Mouse (Mus musculus): Measurements from ENCODE around the gene Zfp978. TPM values are rescaled to one million over a fixed set of nuclear protein-coding genes. Genes with fewer than 3 reads are reported as not detected.
"Not testable (repeated sequence)": the region's sequence is repeated elsewhere in the genome, so short reads cannot be mapped to it uniquely, and the experiment has no call there.

Zfp978 gene
- polyA plus RNA-seq (2012; rRNA removed), result 0.18 TPM in 1 of 2 replicates, not detected in the other

DNA sequence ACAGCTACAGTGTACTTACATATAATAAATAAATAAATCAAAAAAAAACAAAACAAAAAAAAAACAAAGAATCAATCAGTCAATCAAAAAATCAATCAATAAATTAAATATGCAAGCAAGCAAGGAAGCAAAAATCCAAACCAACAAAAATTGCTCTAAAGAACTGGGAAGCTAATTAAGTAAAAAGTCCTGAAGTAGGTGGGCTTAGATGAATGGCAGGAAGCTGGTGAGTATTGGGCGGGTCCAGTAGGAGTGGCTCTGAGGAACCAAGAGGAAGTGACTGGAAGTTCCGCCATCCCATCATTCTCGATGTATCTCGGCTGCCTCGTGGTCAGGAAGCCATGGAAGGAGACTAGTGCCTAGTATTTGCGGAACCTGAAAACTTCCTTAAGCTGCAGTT, at the start of gene Zfp978:
Gene Zfp978 (plus strand): TSS at position 301 of the 400 bp plus-strand sequence.
- not testable (repeated sequence) for DNase-seq (ENCODE audit: extremely low spot score in 1 of 2, low spot score in 1 of 2)

DNA sequence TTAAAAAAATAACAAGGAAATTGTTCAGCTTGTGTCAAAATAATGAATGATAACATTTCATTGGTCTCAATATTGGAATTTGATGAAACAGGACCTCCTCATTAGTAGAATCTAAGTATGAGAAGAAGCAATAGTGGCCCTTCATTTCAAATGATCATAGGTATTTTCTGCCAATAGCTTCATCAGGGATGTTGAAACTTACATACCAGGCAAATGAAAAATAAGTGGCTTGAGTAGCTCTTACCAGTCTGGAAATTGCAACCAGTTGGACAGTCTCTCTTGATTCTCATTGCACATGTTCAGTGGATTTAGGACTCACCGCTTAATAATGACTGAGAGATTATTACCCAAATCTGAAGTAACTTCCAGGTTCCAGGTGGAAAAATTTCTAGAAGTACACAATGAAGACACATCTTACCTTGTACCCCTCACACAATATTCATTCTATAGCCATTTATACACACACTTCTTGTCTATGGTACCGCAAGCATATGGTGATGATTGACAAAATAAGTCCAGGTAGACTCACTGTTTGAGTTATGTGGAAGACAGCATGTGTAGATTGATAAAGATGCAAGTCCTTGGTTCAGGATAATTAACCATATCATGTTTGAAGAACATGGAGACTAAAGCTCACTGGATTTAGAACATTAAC, 25.9 kb upstream of the Zfp978 start:
- not testable (repeated sequence) for DNase-seq (ENCODE audit: extremely low spot score in 1 of 2, low spot score in 1 of 2)

DNA sequence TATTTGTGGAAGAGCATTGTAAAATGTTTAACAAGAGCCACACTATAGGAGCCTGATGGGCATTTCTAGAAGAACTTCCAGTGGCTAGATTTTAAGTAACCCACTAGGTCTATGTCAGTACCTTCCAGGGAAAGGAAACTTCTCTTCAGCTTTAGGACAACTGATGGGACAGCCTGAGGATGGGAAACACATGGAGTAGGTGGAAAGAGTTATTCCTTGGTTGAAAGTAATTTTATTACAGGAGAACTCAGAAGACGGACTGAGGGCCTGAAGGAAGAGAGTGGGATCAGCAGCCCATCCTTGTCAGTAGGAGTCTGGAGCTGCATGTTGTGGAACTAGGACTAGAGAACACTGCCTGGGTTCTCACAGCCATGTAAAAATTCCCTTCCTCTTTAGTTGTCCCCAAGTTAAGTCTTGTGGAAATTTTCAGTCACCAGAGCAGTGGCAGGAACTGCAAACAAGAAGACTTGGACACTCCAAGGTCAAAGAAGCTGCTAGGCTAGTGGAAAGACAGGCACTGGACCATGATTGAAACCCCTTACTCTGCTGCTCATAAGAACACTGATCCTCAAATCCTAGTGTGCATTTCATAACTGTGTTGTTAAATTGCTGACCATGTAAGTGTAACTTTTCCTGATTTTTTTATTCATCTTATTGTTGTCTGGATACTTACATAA, 25.3 kb upstream of the Zfp978 start:
- DNase-seq (ENCODE audit: extremely low spot score in 1 of 2, low spot score in 1 of 2), result not testable (repeated sequence)

DNA sequence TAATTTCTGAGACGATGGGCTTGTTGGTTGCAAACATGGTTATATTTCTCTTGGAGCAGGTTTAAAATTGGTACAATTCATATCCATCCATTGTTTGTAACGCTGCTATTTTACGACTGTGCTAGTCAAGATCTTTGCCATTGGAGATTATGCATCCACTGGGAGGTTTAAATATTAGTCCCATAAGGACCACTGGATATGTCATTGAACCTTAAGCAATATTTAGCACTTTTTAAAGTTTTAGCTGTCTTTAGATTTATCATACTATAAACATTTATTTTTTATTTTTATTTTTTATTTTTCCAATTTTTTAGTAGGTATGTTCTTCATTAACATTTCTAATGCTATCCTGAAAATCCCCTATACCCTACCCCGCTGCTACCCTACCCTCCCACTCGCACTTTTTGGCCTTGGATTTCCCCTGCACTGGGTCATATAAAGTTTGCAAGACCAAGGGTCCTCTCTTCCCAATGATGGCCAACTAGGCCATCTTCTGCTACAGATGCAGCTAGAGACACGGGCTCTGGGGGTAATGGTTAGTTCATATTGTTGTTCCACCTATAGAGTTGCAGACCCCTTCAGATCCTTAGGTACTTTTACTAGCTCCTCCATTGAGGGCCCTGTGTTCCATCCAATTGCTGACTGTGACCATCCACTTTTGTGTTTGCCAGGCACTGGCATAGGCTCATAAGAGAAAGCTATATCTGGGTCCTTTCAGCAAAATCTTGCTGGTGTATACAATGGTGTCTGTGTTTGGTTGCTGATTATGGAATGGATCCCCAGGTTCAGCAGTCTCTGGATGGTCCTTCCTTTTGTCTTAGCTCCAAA, 24.5 kb upstream of the Zfp978 start:
- DNase-seq (ENCODE audit: extremely low spot score in 1 of 2, low spot score in 1 of 2), result not testable (repeated sequence)

DNA sequence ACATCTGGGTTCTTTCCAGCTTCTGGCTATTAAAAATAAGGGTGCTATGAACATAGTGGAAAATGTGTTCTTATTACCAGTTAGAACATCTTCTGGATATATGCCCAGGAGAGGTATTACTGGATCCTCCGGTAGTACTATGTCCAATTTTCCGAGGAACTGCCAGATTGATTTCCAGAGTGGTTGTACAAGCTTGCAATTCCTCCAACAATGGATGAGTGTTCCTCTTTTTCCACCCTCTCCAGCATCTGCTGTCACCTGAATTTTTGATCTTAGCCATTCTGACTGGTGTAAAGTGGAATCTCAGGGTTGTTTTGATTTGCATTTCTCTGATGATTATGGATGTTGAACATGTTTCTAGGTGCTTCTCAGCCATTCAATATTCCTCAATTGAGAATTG, 23.6 kb upstream of the Zfp978 start:
- DNase-seq (ENCODE audit: extremely low spot score in 1 of 2, low spot score in 1 of 2), result not testable (repeated sequence)

DNA sequence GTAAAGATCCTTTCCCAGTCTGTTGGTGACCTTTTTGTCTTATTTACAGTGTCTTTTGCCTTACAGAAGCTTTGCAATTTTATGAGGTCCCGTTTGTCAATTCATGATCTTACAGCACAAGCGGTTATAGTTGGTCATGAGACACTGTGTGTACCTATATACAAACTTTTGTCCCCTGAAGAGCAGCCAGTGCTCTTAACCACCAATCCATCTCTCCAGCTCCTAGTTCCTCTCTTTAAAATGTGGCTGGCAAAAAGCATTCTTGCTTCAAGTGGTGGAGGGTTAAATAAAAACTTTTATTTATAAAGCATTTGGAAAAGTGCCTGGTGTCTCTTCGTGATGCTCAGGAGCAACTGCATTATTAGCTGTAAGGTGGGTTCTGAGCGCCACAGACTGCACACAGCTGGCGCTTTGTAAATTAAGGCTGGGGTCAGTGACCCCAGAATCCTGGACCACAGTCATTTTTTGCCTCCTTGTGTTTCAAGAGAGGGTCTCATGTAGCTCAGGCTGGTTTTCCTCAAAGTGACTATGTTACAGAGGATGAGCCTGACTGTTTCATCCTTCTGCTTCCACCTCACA, 23.0 kb upstream of the Zfp978 start:
- DNase-seq (ENCODE audit: extremely low spot score in 1 of 2, low spot score in 1 of 2), result no peak

DNA sequence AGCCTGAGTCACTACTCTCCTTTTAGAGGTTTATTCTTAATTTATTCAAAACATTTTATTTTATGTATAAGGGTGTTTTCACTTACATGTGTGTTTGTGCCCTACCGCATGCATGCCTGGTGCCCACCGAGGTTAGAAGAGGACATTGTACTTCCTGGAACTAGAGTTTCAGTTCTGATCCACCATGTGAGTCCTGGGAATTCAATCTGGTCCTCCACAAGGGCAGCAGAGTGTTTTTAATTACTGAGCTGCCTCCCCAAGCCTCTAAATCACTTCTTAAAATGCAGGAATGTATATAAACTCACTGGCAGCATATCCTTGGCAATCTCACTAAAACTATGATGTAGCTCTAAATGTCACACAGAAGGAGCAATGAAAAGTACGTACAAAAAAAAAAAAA, 22.4 kb upstream of the Zfp978 start:
- not testable (repeated sequence) for DNase-seq (ENCODE audit: extremely low spot score in 1 of 2, low spot score in 1 of 2)

DNA sequence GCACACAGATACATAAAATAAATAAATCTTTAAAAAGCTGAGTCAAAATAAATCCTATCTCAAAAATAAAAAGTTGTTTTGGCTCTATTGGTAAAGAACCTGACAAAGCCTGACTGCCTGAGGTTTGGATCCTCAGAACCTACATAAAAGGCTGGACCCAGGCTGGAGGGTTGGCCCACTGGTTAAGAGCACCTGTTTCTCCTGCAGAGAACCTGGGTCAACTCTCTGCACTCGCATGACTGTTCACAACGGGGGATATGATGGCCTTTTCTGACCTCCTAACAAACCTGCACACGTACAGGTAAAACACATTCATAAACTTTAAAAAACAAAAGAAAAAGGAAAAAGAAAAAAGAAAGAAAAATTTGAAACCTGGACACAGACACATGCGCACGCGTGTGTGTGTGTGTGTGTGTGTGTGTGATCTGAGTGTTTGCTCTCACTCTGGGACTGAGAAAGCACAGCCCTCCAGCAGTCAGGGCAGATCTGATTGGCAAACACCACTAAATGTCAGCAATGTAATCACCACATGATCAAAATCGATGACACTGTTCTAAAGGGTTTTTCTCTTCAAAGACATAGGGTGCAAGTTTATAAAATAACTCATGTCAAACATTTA, 21.4 kb upstream of the Zfp978 start:
- not testable (repeated sequence) for DNase-seq (ENCODE audit: extremely low spot score in 1 of 2, low spot score in 1 of 2)

DNA sequence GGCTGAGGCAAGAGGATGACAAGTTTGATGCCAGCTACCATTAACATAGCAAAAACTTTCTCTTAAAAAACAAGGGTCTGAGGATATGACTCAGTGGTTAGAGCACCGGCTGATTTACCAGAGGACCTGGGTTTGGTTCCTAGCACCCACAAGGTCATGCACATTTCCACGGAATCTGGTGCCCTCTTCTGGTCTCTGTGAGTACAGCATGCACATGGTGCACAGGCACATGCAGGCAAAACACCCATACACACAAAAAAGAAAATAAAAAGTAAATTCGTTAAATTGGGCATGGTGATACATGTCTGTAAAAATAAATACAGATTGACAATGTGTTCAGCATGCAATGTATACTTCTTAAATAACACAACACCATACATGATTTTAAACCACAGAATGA, 20.9 kb upstream of the Zfp978 start:
- not testable (repeated sequence) for DNase-seq (ENCODE audit: extremely low spot score in 1 of 2, low spot score in 1 of 2)

DNA sequence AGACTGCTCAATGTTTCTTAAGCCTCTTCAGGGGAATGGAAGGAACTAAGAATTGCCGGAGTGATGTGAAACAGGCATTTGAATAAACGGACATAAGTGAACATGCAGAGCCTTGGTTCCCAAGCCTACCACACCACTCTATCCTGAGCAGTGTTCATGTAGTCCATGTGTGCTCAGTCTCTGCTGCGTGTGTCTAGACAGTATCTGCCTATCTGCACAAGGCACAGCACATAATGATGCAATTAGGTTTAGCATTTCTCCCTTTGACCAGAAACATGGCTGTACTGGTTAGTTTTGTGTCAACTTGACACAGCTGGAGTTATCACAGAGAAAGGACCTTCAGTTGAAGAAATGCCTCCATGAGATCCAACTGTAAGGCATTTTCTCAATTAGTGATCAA, 20.2 kb upstream of the Zfp978 start:
- not testable (repeated sequence) for DNase-seq (ENCODE audit: extremely low spot score in 1 of 2, low spot score in 1 of 2)

DNA sequence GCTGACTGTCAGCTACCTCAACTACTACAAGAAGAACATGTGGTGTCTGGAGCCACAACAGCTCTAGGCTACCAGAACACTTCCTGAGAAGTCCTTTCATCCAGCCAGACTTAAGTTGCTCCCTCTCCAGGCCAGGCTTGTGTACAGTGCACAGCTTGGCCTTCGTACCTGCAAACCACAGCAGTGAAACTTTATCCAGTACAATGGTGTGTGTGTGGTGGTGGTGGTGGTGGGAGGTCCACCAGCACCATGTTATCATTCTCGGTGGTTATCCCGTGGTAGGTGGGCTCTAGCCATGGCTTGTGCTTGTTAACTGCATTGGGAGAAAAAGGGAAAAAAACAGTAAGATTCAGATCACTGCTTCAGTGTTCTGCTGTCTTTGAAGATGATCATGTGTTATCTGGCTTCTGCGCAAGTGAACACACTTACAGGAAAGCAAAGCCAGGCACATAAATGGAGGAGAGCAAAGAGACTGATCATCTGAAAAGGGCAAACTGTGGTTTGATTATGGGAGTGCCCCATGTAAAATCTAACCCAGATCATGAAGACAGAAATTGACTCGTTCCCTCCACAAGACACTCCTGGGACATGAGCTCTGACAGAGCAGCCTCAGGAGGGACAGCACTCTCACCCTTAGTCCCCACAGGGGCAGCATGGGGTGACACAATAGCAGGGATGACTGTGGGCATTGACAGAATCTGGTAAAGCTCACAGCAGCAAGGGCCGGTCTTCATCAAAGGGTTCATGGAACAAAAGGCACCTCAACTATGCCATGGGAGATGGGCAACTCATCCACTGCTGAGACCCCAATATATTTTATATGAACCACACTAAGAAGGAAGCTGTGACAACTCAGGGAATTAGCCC, 17.8 kb upstream of the Zfp978 start:
- DNase-seq (ENCODE audit: extremely low spot score in 1 of 2, low spot score in 1 of 2), result not testable (repeated sequence)

DNA sequence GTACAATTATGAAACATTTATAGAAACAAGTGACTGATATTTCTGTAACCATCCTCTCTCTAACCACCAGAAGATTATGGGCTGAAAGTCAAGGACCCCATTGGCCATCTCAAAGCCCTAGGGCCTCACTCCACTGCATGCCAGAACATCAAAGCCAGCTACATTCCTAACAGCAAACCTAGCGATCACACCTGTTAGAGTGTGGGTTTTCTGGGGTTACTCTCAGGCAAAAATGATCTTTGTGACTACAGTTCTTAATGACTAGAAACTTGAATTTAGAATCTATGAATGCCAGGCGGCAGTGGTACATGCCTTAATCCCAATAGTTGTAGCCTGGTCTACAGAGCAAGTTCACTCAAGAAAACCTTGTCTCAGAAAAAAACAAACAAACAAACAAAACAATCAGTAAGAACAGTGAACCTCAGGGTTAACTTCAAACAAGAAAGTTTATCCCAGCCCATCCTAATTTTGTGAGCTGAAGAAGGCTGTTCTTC, 16.0 kb upstream of the Zfp978 start:
- DNase-seq (ENCODE audit: extremely low spot score in 1 of 2, low spot score in 1 of 2), result not testable (repeated sequence)

DNA sequence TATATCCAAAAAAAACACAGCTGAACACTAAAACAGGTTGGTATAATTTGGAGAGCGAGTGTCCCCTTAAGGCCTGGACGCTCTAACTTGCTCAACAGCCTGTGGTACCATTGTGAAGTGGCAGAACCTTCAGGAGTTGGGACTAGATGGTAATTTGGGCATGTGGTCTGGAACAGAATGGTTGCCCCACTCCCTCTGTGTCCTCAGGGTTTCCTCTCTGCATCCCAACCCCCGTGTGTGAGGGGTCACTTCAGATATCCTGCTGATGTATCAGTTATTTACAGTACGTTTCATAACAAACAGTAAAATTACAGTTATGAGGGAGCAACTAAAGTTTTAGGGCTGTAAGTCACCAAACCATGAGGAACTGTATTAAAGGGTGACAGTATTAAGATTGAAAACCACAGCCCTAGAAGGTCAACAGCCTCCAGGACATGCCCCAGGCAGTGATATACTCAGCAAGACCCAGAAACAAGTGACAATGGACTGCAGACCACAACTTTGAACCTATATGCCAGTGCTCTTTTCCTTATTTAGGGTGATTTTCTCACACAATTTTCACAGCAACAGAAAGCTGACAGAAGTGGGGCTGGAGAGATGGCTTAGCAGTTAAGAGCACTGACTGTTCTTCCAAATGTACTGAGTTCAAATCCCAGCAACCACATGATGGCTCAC, 14.6 kb upstream of the Zfp978 start:
- not testable (repeated sequence) for DNase-seq (ENCODE audit: extremely low spot score in 1 of 2, low spot score in 1 of 2)

DNA sequence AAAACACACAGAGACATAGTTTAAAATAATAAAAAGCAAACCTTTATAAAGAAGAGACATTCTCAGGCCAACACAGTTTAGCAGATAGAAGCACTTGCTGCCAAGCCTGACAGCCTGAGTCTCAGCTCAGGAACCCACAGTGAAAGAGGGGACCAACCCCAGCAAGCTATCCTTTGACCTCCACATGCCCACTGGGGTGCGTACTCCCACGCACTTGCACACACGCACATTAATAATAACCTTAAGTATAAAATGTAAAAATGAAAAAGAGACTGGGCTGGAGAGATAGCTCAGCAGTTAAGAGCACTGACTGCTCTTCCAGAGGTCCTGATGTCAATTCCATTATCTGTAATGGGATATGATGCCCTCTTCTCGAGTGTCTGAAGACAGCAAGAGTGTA, 13.8 kb upstream of the Zfp978 start:
- not testable (repeated sequence) for DNase-seq (ENCODE audit: extremely low spot score in 1 of 2, low spot score in 1 of 2)

DNA sequence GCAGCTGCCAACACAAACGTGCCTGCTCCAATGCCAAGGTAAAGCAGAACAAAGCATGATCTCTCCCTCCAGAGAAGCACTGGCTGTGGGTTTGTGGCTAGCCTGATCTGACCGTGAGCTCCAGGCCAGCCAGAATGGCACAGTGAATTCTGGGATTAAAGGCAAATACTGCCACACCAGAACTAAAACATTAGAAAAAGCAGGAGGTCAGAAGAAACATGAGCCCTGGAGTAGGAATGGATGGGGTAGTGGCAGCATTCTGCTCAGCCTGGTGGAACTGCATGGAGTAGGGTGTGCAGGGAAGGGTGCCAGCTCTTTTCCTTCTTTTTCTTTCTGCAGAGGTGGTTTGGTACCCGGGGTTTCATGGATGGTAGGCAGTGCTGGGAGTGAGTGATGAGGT, 13.2 kb upstream of the Zfp978 start:
- DNase-seq (ENCODE audit: extremely low spot score in 1 of 2, low spot score in 1 of 2), result not testable (repeated sequence)

DNA sequence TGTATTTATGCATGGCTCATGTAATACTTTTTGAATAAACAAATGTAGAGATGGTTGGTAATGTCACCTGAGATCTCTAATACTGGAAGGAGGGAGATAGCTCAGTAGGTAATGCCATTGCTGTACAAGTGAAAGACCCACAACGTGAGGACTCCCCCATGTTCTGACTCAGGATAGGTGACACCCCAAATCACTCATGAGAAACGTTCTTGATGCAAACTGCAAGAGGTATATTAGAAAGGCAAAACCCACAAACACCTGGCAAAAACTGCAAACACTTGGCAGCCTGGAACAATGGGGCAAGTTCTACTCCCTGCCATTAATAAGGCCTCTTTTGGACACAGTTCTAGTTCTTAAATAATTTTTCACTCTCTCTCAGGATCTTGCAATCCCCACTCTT, 12.7 kb upstream of the Zfp978 start:
- not testable (repeated sequence) for DNase-seq (ENCODE audit: extremely low spot score in 1 of 2, low spot score in 1 of 2)

DNA sequence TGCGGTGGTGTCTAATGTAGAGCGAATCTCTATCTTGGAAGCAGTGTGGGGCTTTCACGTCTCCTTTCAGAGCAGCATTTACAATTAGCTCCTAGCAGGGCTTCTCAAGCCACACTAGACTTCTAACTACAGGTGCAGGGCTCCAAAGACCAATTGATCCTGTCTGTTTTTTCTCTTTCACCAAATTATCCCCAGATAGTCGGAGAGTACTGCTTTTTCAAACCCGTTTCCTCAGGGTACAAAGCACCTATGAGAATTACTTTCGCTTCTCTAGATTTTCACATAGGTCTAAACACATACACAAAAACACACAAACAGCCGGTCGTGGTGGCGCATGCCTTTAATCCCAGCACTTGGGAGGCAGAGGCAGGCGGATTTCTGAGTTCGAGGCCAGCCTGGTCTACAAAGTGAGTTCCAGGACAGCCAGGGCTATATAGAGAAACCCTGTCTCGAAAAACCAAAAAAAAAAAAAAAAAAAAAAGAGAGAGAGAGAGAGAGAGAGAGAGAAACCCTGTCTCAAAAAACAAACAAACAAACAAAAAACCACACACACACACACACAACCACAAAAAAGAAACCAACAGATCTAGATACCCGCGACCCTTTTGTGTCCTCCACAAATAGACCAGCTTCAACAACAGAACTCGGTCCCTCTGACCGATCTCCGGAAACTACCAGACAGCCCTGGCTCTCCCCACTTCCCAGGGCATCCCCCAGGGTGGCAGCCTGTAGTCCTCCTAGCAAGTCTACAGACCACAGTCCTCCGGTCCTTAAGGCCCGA, 12.0 kb upstream of the Zfp978 start:
- not testable (repeated sequence) for DNase-seq (ENCODE audit: extremely low spot score in 1 of 2, low spot score in 1 of 2)

Measured in frontal cortex, adult 2 months (tissue).